Mouse (Mus musculus) myocyte (in vitro differentiated cells): Measurements from ENCODE around the gene Myo18a.

Source experiments
- MYOD1 ChIP-seq, 3 experiments: IDR thresholded peaks; one replicate each; pipeline ENCODE4 v1.6.1; 2011; ENCODE audit warnings: control low read depth in 2 of 3, low read depth in 2 of 3, mild to moderate bottlenecking in 2 of 3, moderate library complexity in 1 of 3; ENCODE audit not compliant: insufficient read length in 2 of 3, control insufficient read depth in 1 of 3
- MYOG ChIP-seq, 3 experiments: IDR thresholded peaks; one replicate each; pipeline ENCODE4 v1.6.1; 2011; ENCODE audit warnings: control low read depth in 2 of 3, low read depth in 2 of 3, mild to moderate bottlenecking in 2 of 3; ENCODE audit not compliant: insufficient read length in 2 of 3, control insufficient read depth in 1 of 3, insufficient read depth in 1 of 3
- POLR2A ChIP-seq: IDR thresholded peaks from one replicate; pipeline ENCODE4 v1.6.1; 2011; ENCODE audit warnings: low read depth, mild to moderate bottlenecking, control low read depth, moderate library complexity; ENCODE audit not compliant: insufficient read length

- TF ChIP-seq MYOG (IDR thresholded peaks at IDR 0.05; ENCODE audit: control insufficient read depth in 1 of 3, insufficient read depth in 1 of 3, insufficient read length in 2 of 3, low read depth in 2 of 3): no peak
- no peak for TF ChIP-seq MYOD1 (IDR thresholded peaks at IDR 0.05; ENCODE audit: control insufficient read depth in 1 of 3, insufficient read length in 2 of 3, low read depth in 2 of 3)
- TF ChIP-seq POLR2A: no peak
These were observed 141.7 kb downstream of the Myo18a start for GRCm38 (mm10) chr11:77904707-77905106.
